Comparison of ENCODE assay signal across 14 mouse cellular contexts in genomic region chr12:77270694-77271093, GRCm38 (mm10).
"Had no signal": no experiment of that assay in that cellular context is flagged by ENCODE, and none has a peak within 500 bp of the region (broad histone marks: within the 10 kb centered on the region; RNA-seq: fewer than 3 reads in every experiment).

No protein-coding gene starts in this region.

- H3K27ac ChIP-seq: left cerebral cortex, adult 2 months; limb, embryonic 15.5 days; liver, embryonic 12.5 days; midbrain, embryonic 10.5 days; neural tube, embryonic 12.5 days; stomach, postnatal 0 days had no signal

- DNase-seq: kidney, adult 2 months; kidney, postnatal 25 days; lung, embryonic 14.5 days; lung, postnatal 10 days; midbrain, embryonic 14.5 days; right cerebral cortex, adult 18-20 months; right cerebral cortex, postnatal 25 days; thymus, postnatal 14 days had no signal

- ATAC-seq: liver, embryonic 12.5 days had no signal

- H3K27me3 ChIP-seq: limb, embryonic 15.5 days; liver, embryonic 12.5 days; neural tube, embryonic 12.5 days had no signal

- H3K9me3 ChIP-seq: limb, embryonic 15.5 days; liver, embryonic 12.5 days; midbrain, embryonic 10.5 days; neural tube, embryonic 12.5 days had no signal

- H3K4me1 ChIP-seq: limb, embryonic 15.5 days; liver, embryonic 12.5 days; midbrain, embryonic 10.5 days; neural tube, embryonic 12.5 days had no signal

- H3K4me3 ChIP-seq: left cerebral cortex, adult 2 months; limb, embryonic 15.5 days; liver, embryonic 12.5 days; midbrain, embryonic 10.5 days; neural tube, embryonic 12.5 days had no signal

- H3K36me3 ChIP-seq: limb, embryonic 15.5 days; liver, embryonic 12.5 days; midbrain, embryonic 10.5 days; neural tube, embryonic 12.5 days had no signal
